Mouse (Mus musculus) kidney, adult 2 months (tissue): Measurements from ENCODE around the gene Cma2.

Source experiments
- CTCF ChIP-seq: fragments of 200-500 bp; conservative IDR thresholded peaks from 2 replicates; pipeline ENCODE4 v1.5.1; 2011; ENCODE audit warnings: low read depth, mild to moderate bottlenecking, control low read depth, low read length, moderate library complexity, mixed read lengths; ENCODE audit not compliant: insufficient read depth, insufficient read length
- POLR2A ChIP-seq: fragments of 200-500 bp; IDR thresholded peaks from one replicate; pipeline ENCODE4 v1.6.1; 2011; ENCODE audit warnings: low read depth, low read length, control low read depth

- TF ChIP-seq CTCF (no peak), POLR2A (no peak)
Measured at GRCm38 (mm10) chr14:55929263-55929997, 21.4 kb upstream of the Cma2 start.
